Mouse (Mus musculus) neural tube, embryonic 13.5 days (tissue): Measurements from ENCODE around the gene Ptges2. TPM values are rescaled to one million over a fixed set of nuclear protein-coding genes. Genes with fewer than 3 reads are reported as not detected.

Experiments used
- ATAC-seq: fragments of 200-750 bp; cut with Nextera tagmentation; 2 replicates; pipeline ENCODE4 v1.8.0; 2017; ENCODE audit warnings: low read depth, mild to moderate bottlenecking, moderate TSS enrichment, moderate library complexity
- H3K27ac ChIP-seq: fragments of 300-500 bp; sonication (generic); replicated peaks from 2 replicates; pipeline ENCODE4 v1.5.1; 2015; ENCODE audit warnings: moderate library complexity, mild to moderate bottlenecking, inconsistent platforms
- H3K27me3 ChIP-seq: fragments of 300-500 bp; sonication (generic); 2 replicates; pipeline ENCODE4 v1.6.1; 2015; ENCODE audit warnings: mild to moderate bottlenecking, inconsistent platforms
- H3K36me3 ChIP-seq: fragments of 300-500 bp; sonication (generic); 2 replicates; pipeline ENCODE4 v1.6.1; 2015; ENCODE audit warnings: mild to moderate bottlenecking, inconsistent platforms
- H3K4me1 ChIP-seq: fragments of 300-500 bp; sonication (generic); replicated peaks from 2 replicates; pipeline ENCODE4 v1.6.1; 2015; ENCODE audit warnings: inconsistent platforms
- H3K4me2 ChIP-seq: fragments of 300-500 bp; sonication (generic); 2 replicates; pipeline ENCODE4 v1.6.1; 2015; ENCODE audit warnings: inconsistent platforms, mild to moderate bottlenecking, moderate library complexity
- H3K4me3 ChIP-seq: fragments of 300-500 bp; sonication (generic); 2 replicates; pipeline ENCODE4 v1.5.1; 2015; ENCODE audit warnings: mild to moderate bottlenecking, inconsistent platforms
- H3K9ac ChIP-seq: fragments of 300-500 bp; sonication (generic); 2 replicates; pipeline ENCODE4 v1.6.1; 2015; ENCODE audit warnings: moderate library complexity, mild to moderate bottlenecking, inconsistent platforms
- H3K9me3 ChIP-seq: fragments of 300-500 bp; sonication (generic); 2 replicates; pipeline ENCODE4 v1.6.1; 2016; ENCODE audit warnings: inconsistent platforms
- WGBS: fragments of 180-500 bp; shearing (Covaris S2); methylation state at CpG from one replicate; pipeline ENCODE4 v1.1.7; 2015; 5-methylcytosine and 5-hydroxymethylcytosine counted together
- polyA plus RNA-seq: library from polyadenylated mRNA; unstranded; fragments of >200 nt; fragmentation: Nextera tagmentation; extraction: Ambion mirVana; gene quantifications from 2 replicates; pipeline ENCODE4 v1.2.1, GENCODE M21; 2015

Gene Ptges2
- polyA plus RNA-seq, 1 experiment from 2014 or later, result 46.0 TPM

DNA sequence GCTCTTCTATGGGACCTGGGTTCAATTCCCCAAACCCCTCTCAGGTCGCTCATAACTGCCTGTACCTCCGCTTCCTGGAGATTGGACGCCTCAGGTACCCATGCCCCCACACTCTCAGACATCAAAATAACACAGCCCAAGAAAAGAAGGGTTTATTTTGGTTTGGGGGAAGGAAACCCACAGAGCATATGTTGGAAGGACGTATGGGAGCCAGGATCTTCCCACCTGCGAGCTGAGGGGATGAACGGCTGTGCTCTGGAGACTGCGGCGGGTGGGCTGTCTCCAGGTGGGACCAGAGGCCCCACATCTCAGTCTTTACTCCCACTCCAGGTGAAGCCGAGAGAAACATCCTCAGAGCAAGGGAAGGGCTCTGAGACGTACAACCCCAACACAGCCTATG lies 18.7 kb upstream of the Ptges2 start:
- ATAC-seq, result no peak
- H3K9ac ChIP-seq, result no peak overlapping the region
- no peaks in the 10 kb centered on the region for H3K27me3 ChIP-seq
- no peaks in the 10 kb centered on the region for H3K9me3 ChIP-seq
- peaks cover 81% of the 10 kb centered on the region for H3K36me3 ChIP-seq
- no peak overlapping the region for H3K4me3 ChIP-seq
- peaks cover 8% of the 10 kb centered on the region for H3K4me1 ChIP-seq
- H3K4me2 ChIP-seq, result no peak overlapping the region
- H3K27ac ChIP-seq, result no peak overlapping the region
- WGBS, result 91% methylated on average over 10 of the region's 10 CpGs

DNA sequence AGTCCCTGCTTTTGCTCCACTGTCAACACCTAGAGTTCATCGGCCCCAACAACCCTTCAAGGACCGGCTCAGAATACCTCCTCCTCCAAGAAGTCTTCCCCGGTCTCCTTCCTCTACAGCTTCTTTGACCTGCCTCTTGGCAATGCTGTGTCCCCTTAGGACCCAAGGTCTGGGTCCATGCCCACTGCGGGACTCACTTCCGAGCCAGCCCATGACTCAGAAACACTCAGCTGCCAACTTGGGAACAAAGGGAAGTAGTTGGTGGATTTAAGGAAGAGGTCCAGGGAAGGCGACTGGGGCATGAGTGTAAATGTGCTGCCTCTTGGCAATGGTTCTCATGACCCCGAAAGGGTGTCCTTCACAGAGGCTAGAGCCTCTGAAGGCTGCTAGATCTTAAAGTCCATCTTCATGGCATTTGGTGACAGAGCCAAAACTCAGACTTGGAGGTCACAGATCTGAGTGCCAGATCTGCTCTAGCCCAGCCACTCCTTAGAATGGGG lies 15.6 kb upstream of the Ptges2 start:
- WGBS, result 89% methylated on average over 7 of the region's 7 CpGs
- H3K4me2 ChIP-seq, result no peak overlapping the region
- ATAC-seq, result no peak

DNA sequence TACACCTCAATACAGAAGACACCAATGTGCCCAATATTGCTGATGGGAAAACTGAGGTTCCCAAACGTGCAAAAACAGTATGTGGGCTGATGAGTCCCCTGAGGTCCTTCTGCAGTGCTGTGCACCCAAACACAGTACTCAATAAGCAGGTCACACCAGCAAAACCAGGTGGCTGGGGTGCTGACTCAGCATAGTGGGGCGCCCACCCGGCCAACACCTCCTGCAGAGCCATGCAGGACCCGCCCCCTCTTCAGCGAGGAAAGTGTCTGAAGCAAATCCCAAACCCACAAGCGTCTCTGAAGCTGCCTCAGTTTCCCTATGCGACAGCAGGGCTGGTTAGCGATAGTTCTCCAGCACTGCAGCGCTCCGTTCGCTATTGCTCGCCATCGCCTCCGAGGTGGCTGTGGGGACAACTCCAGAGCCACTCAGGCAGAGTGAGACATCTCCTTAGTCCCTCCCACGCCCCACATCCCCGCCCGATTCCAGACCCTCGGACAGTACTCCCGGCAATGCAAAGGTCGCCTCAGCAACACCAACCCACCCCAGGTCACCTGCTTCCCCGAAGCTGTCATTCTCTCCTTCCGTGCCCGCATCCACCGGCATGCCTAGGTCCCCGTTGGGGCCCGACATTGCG lies 14.4 kb upstream of the Ptges2 start:
- peak overlapping the region; percentile 63 for H3K4me3 ChIP-seq
- no peaks in the 10 kb centered on the region for H3K9me3 ChIP-seq
- peak overlapping the region; percentile 78 for H3K9ac ChIP-seq
- peaks cover 40% of the 10 kb centered on the region for H3K36me3 ChIP-seq
- 2% methylated on average over 27 of the region's 27 CpGs for WGBS
- H3K27ac ChIP-seq, result peak overlapping the region; percentile 61
- H3K27me3 ChIP-seq, result peaks cover 16% of the 10 kb centered on the region; the same call in 1 of the 2 replicates
- peak; percentile 72 for ATAC-seq
- peaks cover 8% of the 10 kb centered on the region for H3K4me1 ChIP-seq
- H3K4me2 ChIP-seq, result peak overlapping the region; percentile 91

More for the DNA sequence above, 15.6 kb upstream of the Ptges2 start:
- Histone ChIP-seq H3K27ac (no peak overlapping the region), H3K27me3 (peaks cover 16% of the 10 kb centered on the region; the same call in 1 of the 2 replicates), H3K4me1 (peaks cover 8% of the 10 kb centered on the region), H3K36me3 (peaks cover 52% of the 10 kb centered on the region), H3K4me3 (no peak overlapping the region), H3K9ac (no peak overlapping the region), H3K9me3 (no peaks in the 10 kb centered on the region)

- peak within 1 kb of the TSS; percentile 63 for H3K4me3 ChIP-seq
- ATAC-seq, result peak; percentile 84
These were observed 13.9 kb upstream of the Ptges2 start, which contains the start of gene 1110008P14Rik for GRCm38 (mm10) chr2:32381775-32382223. Gene 1110008P14Rik, minus strand, starts transcription at chr2:32381938.

GRCm38 (mm10) chr2:32382689-32383088 lies 13.0 kb upstream of the Ptges2 start:
- H3K4me2 ChIP-seq, result no peak overlapping the region
- H3K4me3 ChIP-seq, result no peak overlapping the region
- 81% methylated on average over 2 of the region's 2 CpGs for WGBS
- no peak overlapping the region for H3K27ac ChIP-seq
- peaks cover 16% of the 10 kb centered on the region; the same call in 1 of the 2 replicates for H3K27me3 ChIP-seq
- no peak for ATAC-seq
- H3K36me3 ChIP-seq, result peaks cover 26% of the 10 kb centered on the region
- H3K9me3 ChIP-seq, result no peaks in the 10 kb centered on the region
- peaks cover 8% of the 10 kb centered on the region for H3K4me1 ChIP-seq
- no peak overlapping the region for H3K9ac ChIP-seq

More at GRCm38 (mm10) chr2:32381775-32382223, 13.9 kb upstream of the Ptges2 start, which contains the start of gene 1110008P14Rik:
- peak within 1 kb of the TSS; percentile 61 for H3K27ac ChIP-seq
- no peaks in the 10 kb centered on the region for H3K9me3 ChIP-seq
- under 1% methylated on average over 45 of the region's 47 CpGs for WGBS
- peaks cover 35% of the 10 kb centered on the region for H3K36me3 ChIP-seq
- H3K4me1 ChIP-seq, result peaks cover 8% of the 10 kb centered on the region
- peak within 1 kb of the TSS; percentile 91 for H3K4me2 ChIP-seq
- peaks cover 16% of the 10 kb centered on the region; the same call in 1 of the 2 replicates for H3K27me3 ChIP-seq
- H3K9ac ChIP-seq, result peak within 1 kb of the TSS; percentile 78

- no peak within 1 kb of the TSS for H3K27ac ChIP-seq
- peaks cover 9% of the 10 kb centered on the region; the same call in 1 of the 2 replicates for H3K27me3 ChIP-seq
- H3K36me3 ChIP-seq, result no peaks in the 10 kb centered on the region
- no peaks in the 10 kb centered on the region for H3K9me3 ChIP-seq
- H3K4me3 ChIP-seq, result no peak within 1 kb of the TSS
- H3K9ac ChIP-seq, result peak within 1 kb of the TSS; percentile 13; the same call in 1 of the 2 replicates
- no peak within 1 kb of the TSS for H3K4me2 ChIP-seq
- no peak for ATAC-seq
- H3K4me1 ChIP-seq, result no peaks in the 10 kb centered on the region
- WGBS, result 63% methylated on average over 5 of the region's 5 CpGs
These were observed 7.8 kb upstream of the Ptges2 start, which contains the start of gene Lcn2 for GRCm38 (mm10) chr2:32387706-32388490. Gene Lcn2, minus strand, starts transcription at chr2:32388252.

DNA sequence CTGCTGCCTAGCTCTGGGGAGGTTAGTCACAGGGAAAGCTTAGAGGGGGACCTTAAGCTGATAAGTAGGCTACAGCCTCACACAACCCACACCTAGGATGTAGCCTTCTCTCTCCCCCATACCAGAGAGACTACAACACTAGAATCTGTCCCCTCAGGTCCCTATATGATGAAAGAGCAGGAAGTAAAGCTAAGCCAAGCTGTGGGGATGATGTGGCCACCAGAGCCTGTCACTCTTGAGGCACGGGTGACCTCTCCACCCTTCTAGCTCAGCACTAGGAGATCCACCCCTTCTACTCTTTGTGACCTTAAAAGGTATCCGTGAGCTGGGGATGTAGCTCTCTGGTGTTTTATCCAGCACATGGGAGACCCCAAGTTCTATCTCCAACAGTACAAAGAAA lies 6.5 kb upstream of the Ptges2 start:
- Histone ChIP-seq H3K27ac (no peak overlapping the region), H3K9ac (no peak overlapping the region), H3K36me3 (no peaks in the 10 kb centered on the region), H3K27me3 (no peaks in the 10 kb centered on the region), H3K4me2 (no peak overlapping the region), H3K4me1 (no peaks in the 10 kb centered on the region), H3K4me3 (no peak overlapping the region), H3K9me3 (no peaks in the 10 kb centered on the region)
- 81% methylated on average over 2 of the region's 2 CpGs for WGBS
- ATAC-seq, result no peak

DNA sequence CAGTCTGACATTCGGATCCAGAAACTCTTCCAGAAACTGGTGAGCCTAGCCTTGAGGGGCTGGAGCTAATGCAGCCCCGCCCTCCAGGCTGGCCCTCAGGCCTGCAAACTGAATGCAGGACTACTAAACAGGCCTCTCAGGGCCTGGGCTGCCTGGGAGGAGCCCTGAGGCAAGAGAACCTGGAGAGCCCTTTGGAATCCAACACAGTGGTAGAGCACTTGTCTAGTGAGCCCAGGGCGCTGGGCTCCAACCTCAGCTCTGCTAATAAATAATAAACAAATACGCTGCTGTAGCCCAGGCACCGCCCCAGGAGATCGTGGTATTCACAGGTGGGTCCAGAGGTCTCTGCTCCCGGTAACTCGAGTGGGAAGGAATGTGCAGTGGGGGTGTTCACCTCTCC lies 4.8 kb upstream of the Ptges2 start:
- Histone ChIP-seq H3K27me3 (no peaks in the 10 kb centered on the region), H3K27ac (no peak overlapping the region), H3K4me2 (no peak overlapping the region), H3K9me3 (no peaks in the 10 kb centered on the region), H3K9ac (no peak overlapping the region), H3K36me3 (no peaks in the 10 kb centered on the region), H3K4me1 (peaks cover 5% of the 10 kb centered on the region), H3K4me3 (no peak overlapping the region)
- no peak for ATAC-seq
- WGBS, result 79% methylated on average over 8 of the region's 8 CpGs

DNA sequence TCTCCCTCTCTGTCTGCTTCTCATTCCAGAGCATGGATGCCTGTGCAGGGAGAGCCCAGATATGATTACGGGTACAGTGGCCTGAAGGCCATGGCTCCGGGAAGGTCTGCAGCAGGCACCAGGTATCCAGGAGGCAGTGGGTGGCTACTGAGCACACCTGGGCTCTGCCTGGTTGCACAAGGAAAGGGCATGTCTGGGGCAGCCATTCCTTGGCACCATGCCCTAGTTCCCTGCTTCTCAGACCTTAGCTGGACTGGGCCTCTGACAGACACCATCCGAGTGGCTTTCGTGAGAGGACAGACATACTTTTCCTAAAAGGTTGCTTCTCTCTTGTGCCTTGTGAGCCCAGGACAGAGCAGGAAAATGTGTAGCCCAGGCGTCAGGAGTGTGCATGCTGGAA lies 3.6 kb upstream of the Ptges2 start:
- H3K4me2 ChIP-seq, result no peak overlapping the region
- no peaks in the 10 kb centered on the region for H3K9me3 ChIP-seq
- H3K4me3 ChIP-seq, result no peak overlapping the region
- 90% methylated on average over 5 of the region's 5 CpGs for WGBS
- H3K27ac ChIP-seq, result no peak overlapping the region
- no peak overlapping the region for H3K9ac ChIP-seq
- no peak for ATAC-seq
- H3K27me3 ChIP-seq, result no peaks in the 10 kb centered on the region
- peaks cover 11% of the 10 kb centered on the region for H3K4me1 ChIP-seq
- no peaks in the 10 kb centered on the region for H3K36me3 ChIP-seq

DNA sequence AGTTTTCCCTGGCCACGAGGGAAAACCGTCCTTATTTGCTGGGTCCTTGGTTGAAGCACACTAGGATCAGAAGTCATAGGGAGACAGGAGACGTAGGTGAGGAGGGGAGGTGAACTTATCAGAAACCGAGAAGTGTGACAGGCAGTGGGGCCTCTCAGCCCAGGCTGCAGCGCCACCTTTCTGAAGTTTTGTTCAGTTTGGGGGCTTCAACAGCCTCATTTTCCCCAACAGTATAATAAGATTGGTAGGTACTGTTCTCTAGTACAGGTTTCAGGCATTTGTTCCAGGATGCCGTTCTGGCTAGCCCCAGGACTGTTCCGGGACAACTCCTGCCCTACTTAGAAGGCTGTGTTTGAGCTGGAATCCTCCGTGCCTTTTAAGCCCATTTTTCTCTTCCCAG lies 723 bp upstream of the Ptges2 start:
- no peak for ATAC-seq
- Histone ChIP-seq H3K9ac (peak overlapping the region; percentile 93), H3K4me3 (peak overlapping the region; percentile 93), H3K4me2 (peak overlapping the region; percentile 96), H3K27ac (peak overlapping the region; percentile 92), H3K9me3 (no peaks in the 10 kb centered on the region), H3K27me3 (no peaks in the 10 kb centered on the region), H3K4me1 (peaks cover 20% of the 10 kb centered on the region), H3K36me3 (peaks cover 2% of the 10 kb centered on the region)
- 7% methylated on average over 8 of the region's 8 CpGs for WGBS

- peak overlapping the region; percentile 93 for H3K9ac ChIP-seq
- peak; percentile 97 for ATAC-seq
- no peaks in the 10 kb centered on the region for H3K9me3 ChIP-seq
- H3K27me3 ChIP-seq, result no peaks in the 10 kb centered on the region
- peak overlapping the region; percentile 93 for H3K4me3 ChIP-seq
- WGBS, result under 1% methylated on average over 59 of the region's 59 CpGs
- H3K4me1 ChIP-seq, result peaks cover 20% of the 10 kb centered on the region
- peak overlapping the region; percentile 92 for H3K27ac ChIP-seq
- H3K4me2 ChIP-seq, result peak overlapping the region; percentile 96
- H3K36me3 ChIP-seq, result peaks cover 13% of the 10 kb centered on the region
These were observed 388 bp downstream of the Ptges2 start for GRCm38 (mm10) chr2:32395946-32396621.
